Mouse (Mus musculus) urinary bladder, adult 18-20 months (tissue): ENCODE measurements around the gene Pald1.
A peak's percentile ranks its signal among the peaks of the same experiment; 100 is the strongest.

Experiments used
- DNase-seq, 2 experiments: peaks; one replicate each; pipeline ENCODE4 v3.0.0; 2022; ENCODE audit warnings: low spot score in 2 of 2, mixed read lengths in 2 of 2

Pald1 gene

DNA sequence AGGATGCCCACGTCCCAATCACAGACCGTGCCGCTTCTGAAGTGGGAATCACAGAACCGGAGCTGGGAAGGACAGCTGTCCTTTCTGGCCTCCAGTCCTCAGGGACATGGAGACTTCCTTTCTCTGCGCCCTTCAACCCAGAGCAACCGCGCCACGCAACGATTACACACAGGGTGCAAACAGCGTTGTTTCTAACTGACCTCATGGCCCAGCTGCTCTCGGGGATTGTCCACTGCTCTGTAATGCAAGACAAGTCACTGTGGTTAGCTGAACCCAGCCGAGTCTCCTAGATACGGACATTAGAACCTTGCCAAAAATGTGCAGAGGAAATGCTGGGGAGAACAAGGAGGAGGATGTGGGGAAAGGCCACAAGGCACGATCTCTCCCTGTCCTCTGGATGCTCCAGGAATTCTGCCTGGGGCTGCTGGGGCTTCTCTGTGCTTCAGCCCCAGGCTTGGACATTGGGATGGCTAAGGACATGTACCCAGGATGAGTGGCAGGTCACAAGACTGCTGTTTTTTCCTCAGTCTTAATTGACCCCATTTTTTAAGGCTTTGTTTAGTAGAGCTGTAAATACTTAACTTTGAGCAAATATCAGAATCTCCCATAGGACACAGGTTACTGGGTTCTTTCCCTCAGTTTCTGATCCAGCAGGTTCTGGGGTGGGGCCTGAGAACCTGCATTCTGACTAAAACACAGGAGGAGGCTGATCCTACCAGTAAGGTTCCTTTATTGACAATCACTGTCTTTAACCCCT lies 105.2 kb downstream of the Pald1 start:
- peak in 1 of 2 experiments; percentile 27 for DNase-seq

DNA sequence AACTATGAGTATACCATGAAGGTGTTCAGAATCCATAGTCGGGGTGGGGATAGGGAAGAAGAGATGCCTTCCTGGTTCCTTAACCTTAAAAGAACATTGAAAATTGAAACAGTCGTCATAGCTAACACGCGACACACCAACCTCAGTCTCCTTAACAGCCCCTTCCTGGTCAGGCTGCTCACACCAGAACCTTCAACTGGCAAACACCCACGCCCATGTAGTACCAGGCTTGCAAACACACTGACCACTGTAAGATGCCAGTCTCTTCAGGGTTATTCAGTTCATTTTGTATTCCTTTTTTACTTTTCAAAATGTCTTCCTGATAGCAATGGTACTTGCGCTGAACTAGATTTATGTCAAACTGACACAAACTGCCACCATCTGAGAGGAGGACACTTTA lies 106.3 kb downstream of the Pald1 start:
- DNase-seq, result no peak

- DNase-seq, result no peak
Observed at GRCm38 (mm10) chr10:61275669-61276110, 107.6 kb downstream of the Pald1 start.

- DNase-seq, result no peak
Observed at GRCm38 (mm10) chr10:61274532-61274931, 108.8 kb downstream of the Pald1 start.

GRCm38 (mm10) chr10:61273844-61274215 lies 109.5 kb downstream of the Pald1 start:
- DNase-seq, result no peak

DNA sequence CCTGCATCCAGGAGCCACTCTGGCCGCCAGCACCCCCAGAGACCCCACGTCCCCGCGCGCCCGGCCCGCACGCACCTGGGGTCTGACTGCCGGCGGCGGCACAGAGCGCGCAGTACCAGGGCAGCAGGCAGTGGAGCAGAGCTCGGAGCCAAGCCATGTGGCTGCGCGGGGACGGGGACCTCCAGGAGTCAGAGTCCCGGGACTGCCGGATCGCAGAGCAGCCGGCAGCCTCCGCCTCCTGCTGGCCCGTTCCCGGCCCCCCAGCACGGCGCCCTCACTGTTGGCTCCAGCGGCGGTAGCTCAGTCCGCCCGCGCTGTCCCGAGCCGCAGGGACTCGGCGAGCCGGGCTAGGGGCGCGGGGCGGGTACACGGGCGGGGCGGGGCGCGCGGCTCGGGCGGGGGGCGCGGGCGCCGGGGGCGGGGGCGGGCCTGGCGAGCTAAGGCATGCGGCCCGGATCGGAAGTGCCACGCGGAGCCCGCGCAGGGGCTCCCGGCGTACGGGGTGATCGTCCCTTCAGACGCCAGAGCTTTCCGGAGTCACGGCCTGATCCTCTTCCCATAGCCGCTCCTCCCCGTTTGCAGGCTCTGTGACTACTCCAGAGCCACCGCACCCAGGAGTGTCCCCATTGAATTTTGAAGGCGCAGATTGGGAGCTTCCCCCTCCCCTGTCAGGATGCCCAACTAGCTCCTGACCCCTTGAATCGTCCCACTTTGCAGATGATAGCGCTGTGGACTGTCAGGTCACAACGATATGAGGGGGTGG lies 110.1 kb downstream of the Pald1 start, which contains the start of gene Adamts14:
TSS of gene Adamts14 (minus strand) at position 358 of the 763 bp plus-strand sequence.
- DNase-seq, result no peak

GRCm38 (mm10) chr10:61272631-61273030 lies 110.7 kb downstream of the Pald1 start:
- no peak for DNase-seq

DNA sequence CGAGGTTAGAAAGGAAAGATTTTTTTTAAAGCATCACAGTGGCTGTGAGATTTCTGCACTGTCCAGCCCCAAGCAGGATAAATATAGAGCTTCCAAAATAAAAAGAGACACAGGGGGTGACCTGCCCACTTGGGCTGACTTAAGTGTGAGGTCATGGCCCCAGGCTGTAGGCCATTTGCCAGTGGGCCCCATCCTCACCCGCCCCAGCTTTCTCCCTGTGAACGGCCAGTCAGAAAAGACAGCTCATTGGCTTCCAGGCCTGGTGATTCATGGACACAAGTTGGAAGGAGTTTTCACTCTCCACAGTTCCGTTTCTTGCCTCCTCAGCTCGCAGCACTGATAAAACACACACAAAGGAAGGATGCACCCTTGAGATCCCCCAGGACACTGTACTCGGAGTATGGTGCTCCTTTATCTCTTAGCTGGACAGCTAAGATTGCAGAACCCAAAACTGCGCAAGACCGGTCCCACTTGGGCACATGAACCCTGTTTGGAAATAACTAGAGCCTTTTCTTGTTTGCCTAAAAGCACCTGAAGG lies 111.2 kb downstream of the Pald1 start:
- no peak for DNase-seq
